Mouse (Mus musculus) MEL (cell line): ENCODE measurements at regions not wholly inside any gene's neighbourhood (a gene's known extent, or its start where the extent isn't known, plus 50 kb on each side); places are given as distances from the start of the nearest gene placed in this dataset.

Experiments used
- DNase-seq: peaks from one replicate; pipeline ENCODE4 v3.0.0; 2011; ENCODE audit warnings: low read depth, low spot score
- H3K27ac ChIP-seq: 2 replicates; pipeline ENCODE4 v1.5.1; 2012; ENCODE audit warnings: low read depth, mild to moderate bottlenecking, control low read depth, low read length, moderate library complexity; ENCODE audit not compliant: control insufficient read depth
- H3K27me3 ChIP-seq, 2 experiments: fragments of 150-350 bp in 1 of 2; sonication (generic) in 1 of 2; 2 replicates each; pipeline ENCODE4 v1.6.1; 2012; ENCODE audit warnings: low read length in 2 of 2, mild to moderate bottlenecking in 2 of 2, improper control_type of control experiment in 1 of 2, moderate library complexity in 1 of 2; ENCODE audit not compliant: insufficient read depth in 2 of 2, control insufficient read depth in 1 of 2
- H3K36me3 ChIP-seq, 2 experiments: 2 replicates each; pipeline ENCODE4 v1.6.1; 2012 to 2014; ENCODE audit warnings: low read length in 2 of 2, improper control_type of control experiment in 1 of 2, inconsistent platforms in 1 of 2, mild to moderate bottlenecking in 1 of 2; ENCODE audit not compliant: insufficient read depth in 2 of 2, control insufficient read depth in 1 of 2
- H3K4me1 ChIP-seq, 2 experiments: fragments of 150-350 bp in 1 of 2; sonication (generic) in 1 of 2; 2 replicates each; pipeline ENCODE4 v1.6.1; 2012; ENCODE audit warnings: low read length in 2 of 2, improper control_type of control experiment in 1 of 2, mild to moderate bottlenecking in 1 of 2; ENCODE audit not compliant: insufficient read depth in 2 of 2, control insufficient read depth in 1 of 2
- H3K4me3 ChIP-seq, 2 experiments: fragments of 150-350 bp in 1 of 2; sonication (generic) in 1 of 2; 2 replicates each; pipeline ENCODE4 v1.5.1; 2012; ENCODE audit warnings: low read depth in 2 of 2, low read length in 2 of 2, mild to moderate bottlenecking in 2 of 2, moderate library complexity in 2 of 2, control low read depth in 1 of 2, improper control_type of control experiment in 1 of 2; ENCODE audit not compliant: control insufficient read depth in 1 of 2, insufficient read depth in 1 of 2
- H3K79me2 ChIP-seq: 2 replicates; pipeline ENCODE4 v1.6.1; 2012; ENCODE audit warnings: mild to moderate bottlenecking, low read length, moderate library complexity; ENCODE audit not compliant: control insufficient read depth, poor library complexity, insufficient read depth
- H3K9ac ChIP-seq: 2 replicates; pipeline ENCODE4 v1.6.1; 2012; ENCODE audit warnings: low read depth, mild to moderate bottlenecking, control low read depth, low read length, moderate library complexity; ENCODE audit not compliant: control insufficient read depth, poor library complexity, severe bottlenecking
- H3K9me3 ChIP-seq: fragments of 150-350 bp; sonication (generic); replicated peaks from 2 replicates; pipeline ENCODE4 v1.6.1; 2012; ENCODE audit warnings: mild to moderate bottlenecking, low read length, improper control_type of control experiment, moderate library complexity; ENCODE audit not compliant: insufficient read depth
- CHD1 ChIP-seq: IDR thresholded peaks from 2 replicates; pipeline ENCODE4 v1.6.1; 2012; ENCODE audit warnings: low read depth, mild to moderate bottlenecking, inconsistent platforms, low read length, improper control_type of control experiment
- CTCF ChIP-seq, 3 experiments: IDR thresholded peaks in 2 of 3; conservative IDR thresholded peaks in 1 of 3; 2 replicates each; pipeline ENCODE4 v1.5.1; 2011 to 2012; ENCODE audit warnings: low read length in 3 of 3, low read depth in 2 of 3, mild to moderate bottlenecking in 2 of 3, improper control_type of control experiment in 1 of 3, inconsistent platforms in 1 of 3, mixed read lengths in 1 of 3, moderate library complexity in 1 of 3; ENCODE audit not compliant: control insufficient read depth in 1 of 3, insufficient read depth in 1 of 3, poor library complexity in 1 of 3, severe bottlenecking in 1 of 3
- ELF1 ChIP-seq: IDR thresholded peaks from 2 replicates; pipeline ENCODE4 v1.6.1; 2014; ENCODE audit warnings: low read depth, mild to moderate bottlenecking, inconsistent platforms, low read length, improper control_type of control experiment, moderate library complexity
- GATA1 ChIP-seq: IDR thresholded peaks from 2 replicates; pipeline ENCODE4 v1.6.1; 2011; ENCODE audit warnings: low read depth, low read length, improper control_type of control experiment
- JUND ChIP-seq: IDR thresholded peaks from 2 replicates; pipeline ENCODE4 v1.6.1; 2011; ENCODE audit warnings: low read depth, mild to moderate bottlenecking, improper control_type of control experiment, low read length
- KAT2A ChIP-seq: conservative IDR thresholded peaks from 2 replicates; pipeline ENCODE4 v1.6.1; 2012; ENCODE audit warnings: low read depth, low read length, improper control_type of control experiment, inconsistent platforms
- MAZ ChIP-seq: IDR thresholded peaks from 2 replicates; pipeline ENCODE4 v1.6.1; 2012; ENCODE audit warnings: low read depth, mild to moderate bottlenecking, inconsistent platforms, low read length, improper control_type of control experiment
- MXI1 ChIP-seq: IDR thresholded peaks from 2 replicates; pipeline ENCODE4 v1.6.1; 2011; ENCODE audit warnings: mild to moderate bottlenecking, low read depth, low read length, improper control_type of control experiment
- MYB ChIP-seq: IDR thresholded peaks from 2 replicates; pipeline ENCODE4 v1.6.1; 2011; ENCODE audit warnings: mild to moderate bottlenecking, low read depth, low read length, improper control_type of control experiment
- MYC ChIP-seq: IDR thresholded peaks from 2 replicates; pipeline ENCODE4 v1.6.1; 2011; ENCODE audit warnings: low read depth, mild to moderate bottlenecking, low read length, improper control_type of control experiment, moderate library complexity
- NELFE ChIP-seq: IDR thresholded peaks from 2 replicates; pipeline ENCODE4 v1.6.1; 2011; ENCODE audit warnings: low read depth, low read length, improper control_type of control experiment
- NRF1 ChIP-seq: IDR thresholded peaks from 2 replicates; pipeline ENCODE4 v1.6.1; 2014; ENCODE audit warnings: low read depth, mild to moderate bottlenecking, inconsistent platforms, low read length, improper control_type of control experiment, moderate library complexity; ENCODE audit not compliant: poor library complexity, insufficient read depth, severe bottlenecking
- POLR2AphosphoS2 ChIP-seq: IDR thresholded peaks from 2 replicates; pipeline ENCODE4 v1.6.1; 2011; ENCODE audit warnings: low read length, improper control_type of control experiment
- POLR2AphosphoS5 ChIP-seq: IDR thresholded peaks from 2 replicates; pipeline ENCODE4 v1.6.1; 2012; ENCODE audit warnings: low read depth, borderline replicate concordance, mild to moderate bottlenecking, inconsistent platforms, low read length, moderate library complexity, mixed read lengths
- RCOR1 ChIP-seq: IDR thresholded peaks from 2 replicates; pipeline ENCODE4 v1.6.1; 2012; ENCODE audit warnings: low read depth, mild to moderate bottlenecking, inconsistent platforms, low read length, improper control_type of control experiment
- SMC3 ChIP-seq: IDR thresholded peaks from 2 replicates; pipeline ENCODE4 v1.6.1; 2011; ENCODE audit warnings: low read depth, low read length, improper control_type of control experiment
- TAL1 ChIP-seq: IDR thresholded peaks from 2 replicates; pipeline ENCODE4 v1.6.1; 2012; ENCODE audit warnings: mild to moderate bottlenecking, inconsistent platforms, low read length, moderate library complexity, mixed read lengths
- USF1 ChIP-seq: IDR thresholded peaks from 2 replicates; pipeline ENCODE4 v1.6.1; 2014; ENCODE audit warnings: low read depth, mild to moderate bottlenecking, inconsistent platforms, low read length, improper control_type of control experiment, moderate library complexity
- USF2 ChIP-seq, 2 experiments: IDR thresholded peaks; 2 replicates each; pipeline ENCODE4 v1.6.1; 2011 to 2012; ENCODE audit warnings: improper control_type of control experiment in 2 of 2, low read length in 2 of 2, borderline replicate concordance in 1 of 2, inconsistent platforms in 1 of 2, low read depth in 1 of 2, mild to moderate bottlenecking in 1 of 2; ENCODE audit not compliant: insufficient read depth in 1 of 2
- ZC3H11A ChIP-seq: IDR thresholded peaks from 2 replicates; pipeline ENCODE4 v1.6.1; 2012; ENCODE audit warnings: low read depth, mild to moderate bottlenecking, inconsistent platforms, low read length, improper control_type of control experiment
- ZKSCAN1 ChIP-seq: IDR thresholded peaks from 2 replicates; pipeline ENCODE4 v1.6.1; 2012; ENCODE audit warnings: low read depth, mild to moderate bottlenecking, inconsistent platforms, low read length, improper control_type of control experiment, moderate library complexity
- ZNF384 ChIP-seq: IDR thresholded peaks from 2 replicates; pipeline ENCODE4 v1.6.1; 2012; ENCODE audit warnings: low read depth, mild to moderate bottlenecking, inconsistent platforms, low read length, improper control_type of control experiment

DNA sequence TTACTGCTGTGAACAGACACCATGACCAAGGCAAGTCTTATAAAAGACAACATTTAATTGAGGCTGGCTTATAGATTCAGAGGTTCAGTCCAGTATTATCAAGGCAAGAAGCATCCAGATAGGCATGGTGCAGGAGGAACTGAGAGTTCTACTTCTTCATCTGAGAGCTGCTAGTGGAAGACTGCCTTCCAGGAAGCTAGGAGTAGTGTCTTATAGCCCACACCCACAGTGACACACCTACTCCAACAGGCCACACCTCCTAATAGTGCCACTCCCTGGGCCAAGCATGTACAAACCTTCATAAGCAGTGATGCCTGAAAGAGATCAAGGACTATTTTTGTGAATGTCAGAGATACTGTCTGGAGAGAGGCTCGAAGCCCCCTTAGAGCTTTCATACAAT lies 257.5 kb upstream of the P2ry1 start:
- H3K36me3 ChIP-seq: no peaks in the 10 kb centered on the region

DNA sequence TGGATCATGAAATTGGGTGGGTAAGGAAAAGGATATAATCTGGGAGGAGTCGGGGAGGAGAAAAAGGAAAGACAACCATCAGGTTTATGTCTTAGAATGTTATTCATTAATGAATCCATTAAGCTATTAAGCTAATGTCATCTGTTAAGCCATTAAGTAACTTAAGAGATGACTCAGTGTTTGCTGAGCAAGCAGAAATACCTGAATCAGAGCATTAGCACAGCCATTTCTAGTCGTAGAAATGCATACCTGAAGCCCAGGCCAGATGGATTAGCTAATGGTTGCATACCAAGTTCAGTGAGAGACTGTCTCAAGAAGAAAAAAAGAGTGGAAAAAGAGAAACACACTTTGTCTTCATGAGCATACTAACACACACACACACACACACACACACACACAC lies 244.0 kb upstream of the P2ry1 start:
- H3K9me3 ChIP-seq: no peaks in the 10 kb centered on the region
- no peak overlapping the region for H3K4me3 ChIP-seq
- TF ChIP-seq MYC (no peak), JUND (no peak)

More for the DNA sequence above, 257.5 kb upstream of the P2ry1 start:
- no peaks in the 10 kb centered on the region for H3K79me2 ChIP-seq
- no peak for TF ChIP-seq NELFE
- no peak for TF ChIP-seq CTCF (IDR thresholded peaks at IDR 0.05 in 2 of 3, conservative IDR thresholded peaks at IDR 0.05 in 1 of 3; ENCODE audit: control insufficient read depth in 1 of 3, insufficient read depth in 1 of 3, low read depth in 2 of 3, low read length in 3 of 3, poor library complexity in 1 of 3, severe bottlenecking in 1 of 3)
- TF ChIP-seq ZNF384: no peak
- TF ChIP-seq ZKSCAN1: no peak
- no peak for TF ChIP-seq TAL1
- no peak overlapping the region for H3K9ac ChIP-seq
- H3K27me3 ChIP-seq: no peaks in the 10 kb centered on the region
- DNase-seq: no peak
- H3K27ac ChIP-seq: no peak overlapping the region
- H3K4me1 ChIP-seq: no peaks in the 10 kb centered on the region
- H3K4me3 ChIP-seq: no peak overlapping the region
- no peaks in the 10 kb centered on the region for H3K9me3 ChIP-seq

DNA sequence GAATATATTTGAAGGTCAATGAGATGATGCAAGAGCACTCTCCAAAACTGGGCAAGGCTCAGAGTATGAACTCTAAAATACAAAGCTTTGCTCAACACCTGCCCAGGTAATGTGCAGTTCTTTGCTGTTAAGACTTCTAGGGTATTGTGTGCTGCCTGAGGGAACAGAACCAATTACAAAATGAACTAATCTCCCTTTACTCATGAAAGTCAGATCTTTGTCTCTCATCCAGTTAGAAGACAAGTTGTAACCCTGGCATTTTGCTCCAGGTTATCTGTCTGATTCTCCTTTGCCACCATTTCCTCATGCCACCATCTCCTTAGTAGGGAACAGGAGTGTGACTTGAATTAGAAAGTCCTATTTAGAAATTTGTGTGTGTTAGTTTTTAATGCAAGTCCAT lies 243.5 kb upstream of the P2ry1 start:
- DNase-seq: no peak
- no peak overlapping the region for H3K9ac ChIP-seq
- peaks cover 0 to 2% of the 10 kb centered on the region in 2 experiments; a peak in 1 of 4 replicates for H3K4me1 ChIP-seq
- H3K9me3 ChIP-seq: no peaks in the 10 kb centered on the region
- peaks cover 0 to 3% of the 10 kb centered on the region in 2 experiments; a peak in 2 of 4 replicates for H3K36me3 ChIP-seq
- no peaks in the 10 kb centered on the region for H3K79me2 ChIP-seq
- no peak overlapping the region for H3K27ac ChIP-seq
- H3K4me3 ChIP-seq: no peak overlapping the region
- TF ChIP-seq SMC3 (no peak), ELF1 (no peak), POLR2AphosphoS2 (no peak), POLR2AphosphoS5 (no peak), KAT2A (no peak), CHD1 (no peak), MXI1 (no peak), NRF1 (no peak), USF1 (no peak), GATA1 (no peak), CTCF (IDR thresholded peaks at IDR 0.05 in 2 of 3, conservative IDR thresholded peaks at IDR 0.05 in 1 of 3; ENCODE audit: control insufficient read depth in 1 of 3, insufficient read depth in 1 of 3, low read depth in 2 of 3, low read length in 3 of 3, poor library complexity in 1 of 3, severe bottlenecking in 1 of 3) (no peak), RCOR1 (no peak), USF2 (IDR thresholded peaks at IDR 0.05; ENCODE audit: borderline replicate concordance in 1 of 2, insufficient read depth in 1 of 2, low read depth in 1 of 2, low read length in 2 of 2) (no peak), MYC (no peak), MYB (no peak), MAZ (no peak), ZC3H11A (no peak)
- no peaks in the 10 kb centered on the region; a peak in 1 of 4 replicates for H3K27me3 ChIP-seq

More for the DNA sequence above, 244.0 kb upstream of the P2ry1 start:
- no peak overlapping the region for H3K27ac ChIP-seq
- DNase-seq: no peak
- peaks cover 0 to 2% of the 10 kb centered on the region in 2 experiments; a peak in 1 of 4 replicates for H3K4me1 ChIP-seq
- no peak overlapping the region for H3K9ac ChIP-seq
- H3K79me2 ChIP-seq: no peaks in the 10 kb centered on the region
- no peaks in the 10 kb centered on the region for H3K36me3 ChIP-seq
- H3K27me3 ChIP-seq: no peaks in the 10 kb centered on the region; a peak in 1 of 4 replicates
